Mouse (Mus musculus): Measurements from ENCODE around the gene Col15a1.

Gene Col15a1

DNA sequence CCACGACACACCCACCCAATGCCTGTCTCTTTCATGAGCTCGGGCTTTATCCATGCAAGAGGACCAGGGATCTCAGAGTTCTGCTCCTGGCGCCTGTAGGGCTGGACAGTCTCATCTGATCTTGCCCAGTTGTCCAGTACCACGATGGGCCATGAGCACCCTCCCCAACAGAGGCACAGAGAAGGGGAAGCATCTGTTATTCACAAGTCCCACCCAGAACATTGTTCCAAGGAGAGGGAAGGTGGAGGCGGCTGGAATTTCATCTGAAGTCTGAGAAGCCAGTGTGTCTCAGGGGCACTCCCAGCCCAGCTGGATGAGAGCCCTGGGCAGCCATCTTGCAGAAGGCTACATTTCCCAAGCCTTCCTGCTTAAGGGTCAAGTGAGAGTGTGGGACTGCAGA lies 21.0 kb downstream of the Col15a1 start:
- DNase-seq (ENCODE audit: low read depth, low spot score), result no peak

DNA sequence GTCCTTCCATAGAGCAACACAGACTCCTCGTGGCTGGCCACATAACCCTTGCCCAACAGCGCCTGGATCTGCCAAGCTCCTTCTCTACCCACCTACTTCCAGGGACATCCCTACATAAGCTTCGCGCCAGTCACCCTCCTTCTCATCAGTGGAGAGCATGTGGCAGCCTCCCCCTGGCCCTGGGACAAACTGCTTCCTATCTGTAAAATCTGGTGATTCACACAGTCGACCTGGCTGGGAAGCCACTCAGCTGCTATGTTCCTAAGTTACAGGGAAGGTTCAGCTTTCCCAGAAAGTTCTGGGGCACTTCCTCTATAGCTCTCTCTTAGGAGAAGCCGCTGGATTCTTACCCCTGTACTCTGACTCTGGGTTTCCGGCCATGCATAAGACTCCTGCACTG lies 22.5 kb downstream of the Col15a1 start:
- DNase-seq (ENCODE audit: low read depth, low spot score), result no peak

DNA sequence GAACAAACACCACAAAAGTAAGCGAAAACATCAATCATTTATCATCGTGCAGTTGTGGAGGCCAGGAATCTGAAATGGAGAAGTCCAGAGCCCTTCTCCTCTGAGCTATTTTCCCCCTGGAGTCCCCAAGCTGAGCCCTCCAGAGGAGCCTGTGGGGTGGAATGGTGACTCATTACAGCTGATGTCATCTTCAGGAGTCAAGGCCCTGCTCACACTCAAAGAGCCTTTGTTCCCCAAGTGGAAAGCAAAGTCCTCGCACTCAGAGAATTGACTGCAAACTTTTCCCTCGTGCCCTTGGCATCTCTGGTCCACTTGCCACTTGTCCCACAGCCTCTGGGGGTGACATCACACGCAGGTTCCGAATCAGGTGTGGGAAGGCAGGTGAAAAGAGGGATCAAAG lies 23.4 kb downstream of the Col15a1 start:
- DNase-seq (ENCODE audit: low read depth, low spot score), result no peak

DNA sequence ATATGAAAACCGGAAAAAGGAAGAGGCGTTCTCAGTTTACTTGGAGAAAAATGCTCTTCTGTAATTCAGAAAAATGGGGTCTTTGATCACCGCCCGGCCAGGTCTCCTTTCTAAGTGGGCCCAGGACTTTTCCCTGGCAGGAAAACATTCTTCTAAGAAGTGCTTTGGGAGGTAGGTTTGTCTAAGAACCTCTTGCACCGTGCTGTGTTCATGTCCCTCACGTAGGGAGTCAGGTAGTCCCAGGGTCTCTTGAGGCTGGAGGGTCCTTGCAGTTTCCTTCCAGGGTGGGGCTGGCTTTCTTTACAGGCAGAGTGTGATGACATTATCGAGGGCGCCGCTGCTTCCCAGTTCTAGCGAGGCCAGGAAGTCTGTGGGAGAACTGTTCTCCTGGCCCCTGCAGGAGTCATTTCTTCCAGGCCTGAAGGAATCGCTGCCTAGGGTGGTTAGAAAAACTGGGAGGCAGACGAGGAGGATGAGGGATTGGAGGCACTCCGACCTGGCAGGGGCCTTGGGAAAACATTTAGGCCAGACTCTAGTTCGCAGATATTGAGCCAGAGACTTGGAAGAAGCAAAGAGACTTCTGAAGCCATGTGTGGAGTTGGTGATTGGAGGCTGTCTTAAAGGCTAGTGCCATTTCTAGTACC lies 25.4 kb downstream of the Col15a1 start:
- no peak for DNase-seq (ENCODE audit: low read depth, low spot score)

DNA sequence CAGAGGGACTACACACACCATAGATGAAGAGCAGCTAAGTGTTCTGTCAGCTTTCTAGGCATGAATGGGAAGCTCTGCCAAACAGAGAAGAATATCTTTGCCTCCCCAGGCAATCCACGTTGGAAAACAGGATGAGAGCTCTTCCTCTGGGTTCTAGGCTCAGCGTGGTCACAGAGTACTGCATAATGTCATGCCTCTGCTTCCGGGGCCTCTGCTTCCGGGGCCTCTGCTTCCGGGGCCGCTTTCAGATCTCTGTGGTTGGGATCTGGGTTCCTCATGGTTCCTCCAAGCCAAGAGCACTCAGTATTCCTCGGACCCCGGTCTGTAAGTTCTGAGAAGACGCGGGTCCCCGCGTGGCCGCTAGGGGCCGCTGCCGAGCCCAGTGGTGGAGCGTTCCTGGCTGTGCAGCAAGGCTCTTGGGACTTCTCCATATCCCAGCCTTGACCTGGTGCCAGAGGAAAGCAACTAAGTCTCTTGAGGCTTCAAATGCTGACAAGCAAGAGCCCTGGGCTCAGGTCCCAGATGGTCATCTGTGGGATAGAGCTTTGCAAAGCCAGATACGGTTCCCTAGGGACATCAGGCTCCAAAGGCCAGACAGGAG lies 26.8 kb downstream of the Col15a1 start:
- peak; percentile 71 for DNase-seq (ENCODE audit: low read depth, low spot score)

DNA sequence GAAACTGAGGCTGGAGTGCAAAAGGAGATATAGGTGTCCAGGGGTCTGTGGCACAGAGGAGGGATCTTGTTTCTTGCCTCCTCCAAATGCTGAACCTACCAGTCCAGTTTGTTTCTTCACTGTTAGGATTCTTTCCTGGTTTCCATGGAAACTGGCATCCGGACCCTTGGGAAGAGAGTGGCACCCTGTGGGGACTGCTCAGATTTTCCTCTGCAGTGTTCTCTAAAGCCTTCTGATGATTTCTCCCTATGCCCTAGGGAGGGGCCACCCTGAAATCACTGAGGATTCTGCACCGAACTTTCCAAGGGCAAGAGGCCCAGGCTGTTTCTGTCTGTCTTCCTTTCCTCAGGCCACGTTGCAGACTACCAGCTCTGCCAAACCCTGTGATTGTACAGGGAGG lies 27.4 kb downstream of the Col15a1 start:
- peak; percentile 36 for DNase-seq (ENCODE audit: low read depth, low spot score)

DNA sequence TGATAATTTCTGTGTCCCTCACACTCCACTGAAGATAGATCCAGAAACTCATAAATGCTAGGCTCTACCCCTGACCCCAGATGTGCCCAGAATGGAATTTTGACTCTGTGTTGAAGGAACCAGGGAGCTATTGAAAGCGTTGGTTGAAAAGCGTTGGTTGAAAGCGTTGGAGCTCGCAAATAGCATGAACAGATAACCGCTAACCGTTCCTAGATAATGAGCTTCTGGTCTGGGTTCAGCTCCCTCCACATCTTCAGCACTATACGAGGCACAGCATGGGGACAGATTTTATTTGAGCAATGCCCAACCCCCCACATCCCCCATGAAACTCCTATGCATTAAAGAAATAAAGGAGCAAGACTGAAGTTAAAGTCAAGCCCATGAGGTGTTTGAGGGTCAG lies 28.1 kb downstream of the Col15a1 start:
- DNase-seq (ENCODE audit: low read depth, low spot score), result no peak

DNA sequence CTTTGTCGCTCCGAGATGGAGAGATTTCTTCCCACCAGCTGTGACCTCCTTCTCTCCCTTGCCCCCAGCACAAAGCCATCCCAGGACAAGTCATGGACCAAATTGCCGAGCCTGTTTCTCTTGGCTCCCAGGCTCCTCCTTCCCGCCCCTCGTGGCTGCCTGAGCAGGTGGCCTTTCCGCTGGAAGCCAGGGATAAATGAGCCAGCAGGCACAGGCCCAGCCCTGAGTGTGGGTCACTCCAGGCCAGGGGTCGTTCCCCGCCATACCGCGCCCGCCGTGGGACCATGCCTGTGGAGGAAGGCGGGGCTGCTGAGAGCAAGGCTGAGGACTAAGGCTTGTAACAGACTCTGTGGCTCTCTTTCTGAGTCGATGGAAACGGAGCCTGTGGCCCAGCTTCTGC lies 29.3 kb downstream of the Col15a1 start:
- DNase-seq (ENCODE audit: low read depth, low spot score), result peak; percentile 6

DNA sequence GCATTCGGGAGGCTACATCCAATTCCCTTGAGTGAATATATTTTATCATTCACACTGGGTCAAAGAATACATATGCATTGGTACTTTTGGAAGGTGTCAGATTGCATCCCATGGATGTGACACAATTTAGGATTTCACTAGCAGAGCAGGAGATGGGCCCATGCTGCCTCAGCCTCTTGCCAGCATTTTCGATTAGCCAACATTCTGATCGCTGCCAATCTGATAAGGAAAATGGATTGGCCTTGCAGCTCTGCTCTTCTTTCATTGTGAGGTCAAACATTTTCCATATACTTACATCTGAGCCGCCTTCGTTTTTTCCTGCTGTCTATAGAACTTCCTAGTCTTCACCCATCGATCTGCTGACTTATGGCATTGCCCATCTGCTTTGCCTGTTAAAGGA lies 31.2 kb downstream of the Col15a1 start:
- no peak for DNase-seq (ENCODE audit: low read depth, low spot score)

DNA sequence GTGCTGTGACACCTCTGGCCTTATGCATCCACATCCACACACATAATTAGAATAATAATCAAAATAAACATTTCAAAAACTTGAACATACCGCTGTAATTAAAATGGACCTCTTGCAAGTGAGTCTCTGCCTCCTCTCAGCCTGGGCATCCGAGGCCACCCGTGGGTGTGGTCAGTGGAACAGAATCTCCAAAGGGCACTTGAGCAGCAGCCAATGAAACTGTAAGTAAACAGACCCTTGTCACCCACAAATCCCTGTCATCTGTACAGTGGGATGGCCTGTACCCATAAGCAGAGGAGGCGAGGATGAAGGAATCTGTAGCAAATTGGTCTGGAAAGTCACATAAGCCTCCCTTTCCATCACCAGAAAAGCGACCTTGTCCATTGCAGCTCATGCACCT lies 32.9 kb downstream of the Col15a1 start:
- DNase-seq (ENCODE audit: low read depth, low spot score), result no peak

DNA sequence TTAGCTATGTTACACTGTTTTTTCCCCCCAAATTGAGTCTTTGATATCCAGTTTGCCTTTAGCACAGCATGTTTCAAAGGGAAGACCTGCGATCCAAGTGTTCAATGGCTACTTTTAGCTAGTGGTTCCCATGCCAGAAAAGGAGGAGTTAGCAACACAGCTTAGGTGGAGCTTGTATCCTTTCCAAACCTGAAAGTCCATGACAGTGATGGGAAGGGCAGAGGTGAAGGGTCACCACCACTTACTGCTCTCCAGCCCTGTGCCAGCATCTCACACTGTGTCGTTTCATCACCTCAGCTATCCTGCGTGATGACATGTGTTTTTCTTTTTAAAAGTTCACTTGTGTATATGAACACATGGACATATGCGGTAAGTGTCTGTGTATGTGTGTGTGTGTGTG lies 34.2 kb downstream of the Col15a1 start:
- DNase-seq (ENCODE audit: low read depth, low spot score), result no peak

DNA sequence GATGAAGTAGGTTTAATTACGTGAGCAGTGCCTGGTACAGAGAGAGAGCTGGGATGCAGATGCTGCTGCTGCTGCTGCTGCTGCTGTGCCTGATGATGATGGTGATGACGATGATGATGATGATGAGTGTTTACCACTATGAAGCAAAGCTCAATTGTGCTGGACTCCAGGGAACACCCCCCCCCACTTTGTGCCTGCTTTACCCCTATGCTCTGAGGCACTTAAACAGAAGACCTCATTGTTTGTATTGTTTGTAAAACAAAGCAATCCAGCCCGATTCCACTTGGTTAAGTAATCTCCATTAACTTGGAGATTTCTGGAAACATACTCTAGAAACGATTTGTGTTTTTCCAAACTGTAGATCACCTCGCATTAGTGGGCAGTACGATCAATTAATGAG lies 36.7 kb downstream of the Col15a1 start:
- DNase-seq (ENCODE audit: low read depth, low spot score), result no peak

DNA sequence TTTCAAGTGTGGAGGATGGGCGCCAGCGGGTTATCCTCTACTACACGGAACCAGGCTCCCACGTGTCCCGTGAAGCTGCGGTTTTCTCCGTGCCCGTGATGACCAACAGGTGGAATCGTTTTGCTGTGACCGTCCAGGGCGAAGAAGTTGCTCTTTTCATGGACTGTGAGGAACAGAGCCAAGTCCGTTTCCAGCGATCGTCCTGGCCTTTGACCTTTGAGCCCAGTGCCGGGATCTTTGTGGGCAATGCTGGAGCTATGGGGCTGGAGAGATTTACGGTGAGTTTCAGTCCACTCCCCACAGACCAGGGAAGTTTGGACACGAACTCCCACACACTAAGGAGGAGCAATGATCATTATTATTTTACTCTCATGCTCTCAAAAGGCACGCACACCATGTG lies 37.7 kb downstream of the Col15a1 start:
- DNase-seq (ENCODE audit: low read depth, low spot score), result no peak

DNA sequence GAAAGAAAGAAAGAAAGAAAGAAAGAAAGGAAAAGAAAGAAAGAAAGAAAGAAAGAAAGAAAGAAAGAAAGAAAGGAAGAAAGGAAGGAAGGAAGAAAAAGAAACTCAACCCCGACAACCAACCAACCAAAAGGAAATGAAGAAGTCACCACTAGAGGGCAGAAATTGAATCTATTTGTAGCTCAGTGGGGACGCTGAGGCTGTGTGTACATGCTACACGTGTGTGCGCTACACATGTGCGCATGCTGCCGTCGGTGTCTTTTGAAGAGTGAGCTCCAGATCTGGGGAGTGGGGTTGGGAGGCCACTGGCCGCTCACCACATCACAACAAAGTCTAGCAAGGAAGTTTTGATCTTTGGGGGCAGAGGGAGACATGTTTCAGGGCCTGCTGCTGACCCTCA lies 38.9 kb downstream of the Col15a1 start:
- peak; percentile 26 for DNase-seq (ENCODE audit: low read depth, low spot score)

DNA sequence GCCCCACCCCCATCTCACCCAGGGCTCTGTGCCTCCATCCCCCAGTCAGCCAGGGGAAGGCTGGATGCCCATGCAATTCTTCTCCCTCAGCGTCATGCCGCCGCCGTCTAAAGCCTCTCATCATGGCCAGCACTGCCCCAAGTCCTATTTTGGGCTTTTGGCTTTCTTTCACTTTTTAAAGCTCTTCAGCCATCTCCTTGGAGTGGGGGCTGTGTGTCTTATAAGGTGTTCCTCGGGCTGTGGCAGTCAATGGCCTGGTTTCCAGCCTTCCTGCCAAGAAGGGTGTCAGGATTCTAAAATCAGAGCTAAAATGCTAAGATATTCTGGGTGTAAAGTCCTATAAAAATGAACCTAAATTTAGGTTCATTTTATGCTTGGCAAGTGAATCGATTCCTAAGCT lies 39.6 kb downstream of the Col15a1 start:
- DNase-seq (ENCODE audit: low read depth, low spot score), result no peak

DNA sequence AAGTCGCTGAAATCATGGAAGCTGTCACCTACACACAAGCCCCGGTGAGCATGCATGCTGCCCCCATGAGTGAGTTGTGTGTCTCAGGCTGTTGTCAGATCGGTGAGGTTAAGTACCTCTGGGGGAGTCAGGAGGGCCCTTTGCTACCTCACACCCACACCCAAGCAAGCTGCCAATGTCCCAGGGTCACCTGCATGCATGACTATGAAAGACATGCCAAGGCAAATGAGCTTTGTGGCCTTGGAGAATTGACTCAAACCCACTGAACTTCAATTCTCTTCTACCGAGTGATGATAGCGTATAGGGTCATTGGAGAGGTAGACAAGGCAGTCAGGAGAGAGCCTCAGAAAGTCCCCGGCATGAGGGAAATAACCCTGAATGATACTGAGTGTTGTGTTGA lies 41.2 kb downstream of the Col15a1 start:
- DNase-seq (ENCODE audit: low read depth, low spot score), result no peak

DNA sequence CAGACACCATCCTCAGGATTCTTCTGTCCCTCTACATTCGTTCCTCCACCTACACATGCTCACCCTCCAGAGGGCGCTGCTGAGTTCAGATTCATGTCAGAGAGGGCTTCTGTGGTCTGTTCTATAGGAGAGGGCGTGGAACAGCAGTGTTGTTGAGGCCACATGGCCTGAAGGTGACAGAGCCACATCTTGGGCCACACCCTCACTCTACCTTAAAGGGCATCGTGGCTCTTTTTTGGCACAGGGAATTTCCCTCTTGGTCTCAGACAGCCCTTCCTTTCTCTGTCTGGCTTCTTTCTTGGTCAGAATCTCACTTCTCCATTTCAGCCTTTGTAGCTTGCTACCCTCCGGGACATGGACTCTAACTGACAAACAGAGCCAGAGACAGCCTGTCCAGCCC lies 43.1 kb downstream of the Col15a1 start:
- peak; percentile 81 for DNase-seq (ENCODE audit: low read depth, low spot score)

DNA sequence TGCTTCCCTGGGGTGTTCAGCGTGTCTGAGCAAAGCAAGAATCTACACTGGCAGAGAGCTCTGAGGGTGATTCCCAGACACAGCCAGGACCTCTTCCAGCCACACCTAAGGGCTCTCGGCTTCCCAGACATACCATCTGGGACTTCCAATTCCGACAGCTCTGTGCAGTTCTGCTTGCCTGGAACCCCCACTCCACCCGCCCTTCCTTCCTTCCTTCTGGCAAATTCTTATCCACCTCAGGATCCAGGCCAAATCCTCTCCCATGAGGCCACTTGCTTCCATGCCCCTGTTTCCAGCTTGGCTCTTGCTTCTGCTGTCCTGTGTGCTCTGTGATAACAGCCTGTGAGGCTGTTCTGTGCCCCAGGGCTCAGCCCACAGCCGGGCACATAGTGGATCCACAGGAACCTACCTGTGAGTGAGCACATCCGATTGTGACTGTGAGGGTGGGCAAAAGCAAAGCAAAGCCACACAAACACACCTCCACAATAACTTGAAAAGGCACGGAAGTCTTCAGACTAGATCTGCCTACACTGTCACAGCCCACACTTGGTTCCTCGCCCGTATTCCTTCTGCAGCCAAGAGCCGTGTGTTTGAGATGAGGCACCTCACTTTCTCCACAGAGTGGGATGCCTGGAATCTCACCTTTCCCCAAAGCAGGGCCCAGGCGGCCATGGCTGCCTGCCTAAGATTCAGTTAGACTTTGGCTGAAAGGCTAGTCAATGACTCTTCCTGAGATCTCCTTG lies 43.9 kb downstream of the Col15a1 start:
- DNase-seq (ENCODE audit: low read depth, low spot score), result no peak

DNA sequence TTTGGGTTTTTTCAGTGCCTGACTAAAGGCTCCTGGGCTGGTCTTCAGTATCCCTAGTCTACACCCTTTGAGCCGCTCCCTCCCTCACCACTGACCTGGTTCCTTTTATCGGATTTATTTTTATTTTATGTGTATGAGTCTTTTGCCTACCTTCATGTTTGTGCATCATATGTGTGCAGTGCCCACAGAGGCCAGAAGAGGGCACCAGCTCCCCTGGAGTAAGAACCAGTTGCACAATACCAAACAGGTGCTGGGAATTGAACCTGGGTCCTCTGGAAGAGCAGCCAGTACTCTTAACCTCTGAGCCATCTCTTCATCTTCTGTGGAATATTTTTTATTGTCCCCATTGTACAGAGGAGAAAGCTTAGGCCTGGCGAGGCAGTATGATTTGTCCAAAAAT lies 44.7 kb downstream of the Col15a1 start:
- no peak for DNase-seq (ENCODE audit: low read depth, low spot score)

DNA sequence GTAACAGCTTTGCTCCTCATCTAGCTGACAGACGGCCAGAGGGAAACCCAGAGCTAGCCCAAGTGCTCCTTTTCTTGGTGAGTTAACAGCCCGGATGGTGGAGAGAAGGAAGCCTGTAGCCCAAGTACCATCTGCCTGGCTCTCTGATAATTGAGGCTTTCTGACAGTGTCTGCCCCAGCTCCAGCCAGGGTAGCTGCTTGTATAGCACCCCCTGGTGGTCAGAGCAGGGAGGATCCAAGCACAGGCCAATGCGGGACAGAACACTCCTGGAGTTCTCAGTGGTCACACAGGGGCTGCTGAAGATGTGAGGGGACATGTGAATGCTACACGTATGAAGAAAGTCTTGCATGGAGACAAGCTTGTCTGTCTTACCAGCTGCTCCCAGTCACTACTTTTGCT lies 47.7 kb downstream of the Col15a1 start:
- DNase-seq (ENCODE audit: low read depth, low spot score), result peak; percentile 59

DNA sequence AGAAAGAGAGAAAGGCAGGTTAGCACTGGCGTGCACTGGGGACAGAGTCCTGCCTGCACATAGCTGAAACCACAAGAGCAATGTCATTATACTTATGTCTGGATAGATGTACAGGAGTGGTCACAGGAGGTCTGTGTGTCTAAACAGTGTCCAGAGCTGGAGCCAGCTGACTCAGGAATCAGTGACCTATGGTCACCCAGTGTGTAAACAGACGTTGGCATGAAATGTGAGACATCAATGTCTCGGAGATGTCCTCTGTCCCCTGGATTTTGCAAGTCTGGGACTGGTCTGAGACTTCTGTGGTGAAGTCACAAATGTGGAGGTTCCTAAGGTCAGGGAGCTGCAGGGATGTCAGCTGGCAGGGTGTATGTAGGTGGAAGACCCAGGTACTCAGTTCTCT lies 50.2 kb downstream of the Col15a1 start:
- DNase-seq (ENCODE audit: low read depth, low spot score), result no peak

DNA sequence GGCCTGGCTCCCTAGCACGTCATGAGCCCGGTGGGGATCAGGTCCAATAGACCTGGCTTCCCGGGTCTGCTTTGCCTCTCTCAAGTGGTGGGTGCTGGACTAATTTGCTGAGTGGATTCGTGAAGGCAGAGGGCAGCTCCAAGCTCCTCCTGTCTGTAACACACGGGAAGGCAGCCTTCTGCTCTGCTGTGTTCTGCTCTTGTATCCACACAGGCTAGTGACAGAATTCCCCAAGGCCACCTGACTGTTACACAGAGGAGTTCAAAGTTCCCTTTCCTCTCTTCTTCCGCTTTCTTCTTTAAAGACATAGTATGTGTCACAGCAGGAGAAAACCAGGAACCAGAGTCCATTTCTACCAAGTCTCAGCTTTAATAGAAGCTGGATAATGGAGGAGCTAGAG lies 53.1 kb downstream of the Col15a1 start:
- no peak for DNase-seq (ENCODE audit: low read depth, low spot score)

DNA sequence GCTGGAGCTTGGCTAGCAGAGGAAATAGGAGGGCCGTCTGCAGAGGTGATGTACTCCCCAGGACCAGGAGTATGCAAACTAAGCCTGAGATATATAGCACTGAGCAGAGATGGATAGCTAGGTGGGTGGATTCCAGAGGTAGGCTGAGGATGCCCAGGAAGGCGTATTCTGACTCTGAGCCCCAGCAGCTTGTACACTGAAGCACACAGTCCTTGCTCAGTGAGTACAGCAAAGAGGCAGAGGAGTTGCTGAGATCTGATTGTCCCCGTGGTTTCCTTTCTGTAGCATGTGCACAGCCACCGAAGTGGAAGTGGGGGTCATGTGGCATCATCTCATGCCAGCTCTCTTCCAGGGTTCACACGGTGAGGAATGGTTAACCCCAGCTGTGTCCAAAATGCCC lies 54.0 kb downstream of the Col15a1 start:
- DNase-seq (ENCODE audit: low read depth, low spot score), result no peak
